Mouse (Mus musculus) C2C12 (cell line): ENCODE data around the gene Mapkapk3. TPM values are rescaled to one million over a fixed set of nuclear protein-coding genes. Genes with fewer than 3 reads are reported as not detected.

ENCODE experiments used
- H3K27me3 ChIP-seq: one replicate; pipeline ENCODE4 v1.6.1; 2011; ENCODE audit not compliant: control insufficient read depth, insufficient read depth, insufficient read length
- H3K36me3 ChIP-seq: one replicate; pipeline ENCODE4 v1.6.1; 2011; ENCODE audit not compliant: control insufficient read depth, insufficient read depth
- H3K4me3 ChIP-seq: one replicate; pipeline ENCODE4 v1.5.1; 2011; ENCODE audit warnings: mild to moderate bottlenecking, control low read depth; ENCODE audit not compliant: poor library complexity, insufficient read depth, severe bottlenecking
- H3K79me2 ChIP-seq: one replicate; pipeline ENCODE4 v1.6.1; 2011; ENCODE audit not compliant: control insufficient read depth, insufficient read depth
- H3K79me3 ChIP-seq: one replicate; pipeline ENCODE4 v1.6.1; 2011; ENCODE audit warnings: low read depth, control low read depth
- H3ac ChIP-seq: one replicate; pipeline ENCODE3; 2011; ENCODE audit warnings: low read depth; ENCODE audit not compliant: control insufficient read depth, insufficient read length
- CEBPB ChIP-seq: IDR thresholded peaks from one replicate; pipeline ENCODE4 v1.6.1; 2011; ENCODE audit warnings: low read depth, mild to moderate bottlenecking, control low read depth, moderate library complexity
- CTCF ChIP-seq: IDR thresholded peaks from one replicate; pipeline ENCODE4 v1.5.1; 2011; ENCODE audit not compliant: control insufficient read depth, insufficient read depth, insufficient read length
- FOSL1 ChIP-seq: IDR thresholded peaks from one replicate; pipeline ENCODE4 v1.8.0; 2011; ENCODE audit warnings: mild to moderate bottlenecking, low read length; ENCODE audit not compliant: poor library complexity, insufficient read depth, severe bottlenecking
- MAX ChIP-seq: IDR thresholded peaks from one replicate; pipeline ENCODE4 v1.6.1; 2011; ENCODE audit warnings: mild to moderate bottlenecking, control low read depth
- MYOD1 ChIP-seq: IDR thresholded peaks from one replicate; pipeline ENCODE4 v1.6.1; 2011; ENCODE audit warnings: low read depth; ENCODE audit not compliant: control insufficient read depth, insufficient read length
- MYOG ChIP-seq: IDR thresholded peaks from one replicate; pipeline ENCODE4 v1.6.1; 2011; ENCODE audit not compliant: control insufficient read depth, insufficient read length; ENCODE audit errors: extremely low read depth
- USF1 ChIP-seq: IDR thresholded peaks from one replicate; pipeline ENCODE4 v1.6.1; 2011; ENCODE audit warnings: low read depth, mild to moderate bottlenecking, control low read depth, moderate library complexity
- polyA plus RNA-seq: library from polyadenylated mRNA; unstranded; fragments of >200 nt; fragmentation: generic; extraction: Trizol; gene quantifications from one replicate; pipeline ENCODE4 v1.2.1, GENCODE M21; 2012; ENCODE audit warnings: missing spikeins

Mapkapk3 gene
- polyA plus RNA-seq, 1 experiment = 5.3 TPM

GRCm38 (mm10) chr9:107277603-107278002 lies 12.1 kb downstream of the Mapkapk3 start:
- TF ChIP-seq USF1 = no peak
- no peak for TF ChIP-seq MYOG
- TF ChIP-seq MYOD1 = no peak
- no peak for TF ChIP-seq FOSL1
- TF ChIP-seq CTCF = no peak
- TF ChIP-seq CEBPB = no peak
- TF ChIP-seq MAX = no peak
- Histone ChIP-seq H3K36me3 (no peaks in the 10 kb centered on the region), H3K79me3 (no peaks in the 10 kb centered on the region), H3K27me3 (no peaks in the 10 kb centered on the region), H3K4me3 (no peak overlapping the region), H3K79me2 (no peaks in the 10 kb centered on the region), H3ac (no peak overlapping the region)

DNA sequence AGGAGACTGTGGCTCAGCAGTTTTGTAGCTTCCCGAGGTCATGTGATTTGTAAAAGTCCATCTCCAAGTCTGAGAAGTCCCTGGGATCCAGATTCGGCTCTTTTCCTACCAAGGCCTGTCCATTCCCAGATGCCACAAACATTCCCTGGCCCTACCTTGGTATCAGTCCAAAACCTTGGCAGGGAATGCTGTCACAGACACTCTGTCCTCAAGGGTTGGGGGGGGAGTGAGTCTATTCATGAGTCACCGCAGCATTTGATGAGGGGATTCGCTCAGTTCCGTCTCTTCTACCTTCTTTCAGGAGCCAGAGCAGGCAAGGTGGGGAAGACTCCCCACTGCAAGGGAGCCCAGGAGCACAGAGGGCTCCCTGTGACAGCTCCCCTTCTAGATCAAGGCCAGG lies 14.0 kb downstream of the Mapkapk3 start:
- Histone ChIP-seq H3K79me2 (no peaks in the 10 kb centered on the region), H3K36me3 (no peaks in the 10 kb centered on the region), H3ac (no peak overlapping the region), H3K4me3 (no peak overlapping the region), H3K27me3 (peaks cover 3% of the 10 kb centered on the region), H3K79me3 (no peaks in the 10 kb centered on the region)
- TF ChIP-seq MYOD1 (no peak), USF1 (no peak), CEBPB (no peak), MYOG (no peak), FOSL1 (no peak), MAX (no peak), CTCF (no peak)

DNA sequence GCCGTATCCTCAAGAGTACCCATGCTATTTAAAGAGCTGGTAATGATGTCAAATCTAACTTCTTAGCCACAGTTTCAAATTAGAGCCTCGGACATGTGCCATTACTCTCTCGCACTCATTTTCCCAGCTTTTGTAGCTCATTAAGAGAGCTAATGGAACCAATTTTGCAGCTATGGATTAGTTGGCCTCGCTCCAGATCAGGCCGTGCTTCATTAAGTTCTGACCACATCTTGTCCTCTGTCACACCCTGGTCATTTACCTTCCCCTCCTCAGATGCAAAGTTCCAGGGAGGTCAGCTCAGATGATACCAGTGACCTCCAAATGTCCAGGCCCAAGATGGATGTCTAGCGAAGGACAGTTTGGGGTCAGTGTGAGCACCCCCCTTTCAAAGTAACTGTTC lies 14.9 kb downstream of the Mapkapk3 start:
- no peak overlapping the region for H3ac ChIP-seq
- H3K79me3 ChIP-seq = no peaks in the 10 kb centered on the region
- H3K79me2 ChIP-seq = no peaks in the 10 kb centered on the region
- TF ChIP-seq CEBPB = no peak
- no peaks in the 10 kb centered on the region for H3K36me3 ChIP-seq
- peaks cover 3% of the 10 kb centered on the region for H3K27me3 ChIP-seq
- no peak overlapping the region for H3K4me3 ChIP-seq

DNA sequence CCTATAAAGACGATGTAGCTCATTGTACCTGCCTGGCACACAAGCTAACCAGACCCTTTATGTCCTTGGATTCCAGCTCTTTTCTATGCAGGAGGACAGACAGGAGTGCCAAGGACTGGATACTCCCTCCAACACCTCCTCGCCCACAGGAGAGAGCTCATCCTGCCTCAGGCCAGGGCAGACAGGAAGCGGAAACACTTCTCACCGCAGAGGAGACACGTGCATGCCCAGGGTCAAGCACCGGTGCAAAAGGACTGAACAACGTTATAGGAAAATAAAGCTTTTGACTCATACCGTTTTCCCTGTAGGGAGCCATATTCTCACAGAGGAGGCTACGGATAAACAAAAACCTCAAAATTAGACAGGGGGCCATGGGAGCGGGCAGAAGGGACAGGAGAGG lies 16.5 kb downstream of the Mapkapk3 start:
- TF ChIP-seq MYOD1 (no peak), CEBPB (no peak), FOSL1 (no peak), USF1 (no peak), MYOG (no peak), CTCF (no peak), MAX (no peak)
- Histone ChIP-seq H3K36me3 (no peaks in the 10 kb centered on the region), H3K79me3 (no peaks in the 10 kb centered on the region), H3K4me3 (no peak overlapping the region), H3K79me2 (no peaks in the 10 kb centered on the region), H3ac (no peak overlapping the region), H3K27me3 (peaks cover 3% of the 10 kb centered on the region)

GRCm38 (mm10) chr9:107272284-107272683 lies 17.4 kb downstream of the Mapkapk3 start:
- Histone ChIP-seq H3K79me3 (no peaks in the 10 kb centered on the region), H3K79me2 (no peaks in the 10 kb centered on the region), H3K36me3 (no peaks in the 10 kb centered on the region), H3ac (no peak overlapping the region), H3K4me3 (no peak overlapping the region), H3K27me3 (peaks cover 3% of the 10 kb centered on the region)
- TF ChIP-seq FOSL1 = no peak
- TF ChIP-seq MYOG = no peak
- TF ChIP-seq USF1 = no peak
- TF ChIP-seq MAX = no peak
- no peak for TF ChIP-seq CEBPB
- TF ChIP-seq MYOD1 = no peak
- TF ChIP-seq CTCF = no peak

- Histone ChIP-seq H3K79me2 (no peaks in the 10 kb centered on the region), H3K4me3 (no peak overlapping the region)
- no peak for TF ChIP-seq FOSL1
- TF ChIP-seq USF1 = no peak
- no peak for TF ChIP-seq CEBPB
- no peak for TF ChIP-seq MAX
- no peak for TF ChIP-seq CTCF
- no peak for TF ChIP-seq MYOG
Observed at GRCm38 (mm10) chr9:107271177-107271938, 18.3 kb downstream of the Mapkapk3 start.

More at GRCm38 (mm10) chr9:107271177-107271938, 18.3 kb downstream of the Mapkapk3 start:
- Histone ChIP-seq H3K36me3 (no peaks in the 10 kb centered on the region), H3K27me3 (peaks cover 3% of the 10 kb centered on the region), H3K79me3 (no peaks in the 10 kb centered on the region), H3ac (no peak overlapping the region)
